Mouse (Mus musculus) T-cell, adult 2 months (primary cell): ENCODE data around the gene Lif.

Experiments used
- DNase-seq: peaks from one replicate; pipeline ENCODE4 v3.0.0; 2022; ENCODE audit warnings: low spot score

Gene Lif

DNA sequence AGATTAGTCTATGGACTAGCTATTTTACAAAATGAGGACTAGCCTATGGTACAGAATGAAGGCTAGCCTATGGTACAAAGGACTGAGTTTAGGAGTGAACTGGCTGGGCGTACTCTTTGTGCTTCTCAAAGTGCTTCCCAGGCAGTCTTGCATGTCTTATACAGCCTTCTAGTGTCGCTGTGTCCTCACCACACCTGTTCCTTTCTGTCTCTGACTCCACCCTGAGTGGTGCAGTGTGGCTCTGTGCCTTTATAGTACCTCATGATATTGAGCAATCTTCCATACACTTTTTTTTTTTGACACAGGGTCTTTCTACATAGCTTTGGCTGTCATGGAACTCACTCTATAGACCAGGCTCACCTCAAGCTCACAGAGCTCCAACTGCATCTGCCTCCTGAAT, 25.9 kb upstream of the Lif start:
- no peak for DNase-seq

GRCm38 (mm10) chr11:4232644-4233043, 24.7 kb upstream of the Lif start:
- DNase-seq: no peak

DNA sequence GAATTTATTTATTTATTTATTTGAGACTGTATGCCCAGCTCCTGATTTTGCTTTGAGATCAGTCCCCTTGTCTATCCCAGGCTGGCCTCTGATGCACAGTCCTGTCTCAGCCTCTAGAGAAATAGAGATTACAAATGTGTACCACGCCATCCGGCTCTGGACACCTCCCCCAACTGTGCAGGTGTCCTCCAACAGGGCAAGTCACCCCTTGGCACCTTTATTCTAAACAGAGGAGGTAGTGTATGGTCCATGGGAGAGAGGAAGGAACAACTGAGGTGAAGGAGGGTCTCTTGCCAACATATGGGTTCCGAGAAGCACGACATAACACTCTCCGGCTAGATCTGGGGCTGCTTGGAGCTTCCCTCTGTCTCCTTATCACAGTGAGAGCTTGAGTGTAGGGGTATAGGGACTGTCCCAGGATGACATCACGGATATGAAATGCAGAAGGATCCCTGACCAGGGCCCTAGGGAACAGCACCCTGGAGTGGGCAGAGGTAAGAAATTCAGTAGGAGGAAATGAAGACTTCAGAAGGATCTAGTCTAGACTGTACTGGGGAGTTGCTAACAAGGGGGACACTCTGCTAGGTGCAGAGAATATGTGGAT, 22.2 kb upstream of the Lif start:
- DNase-seq: no peak

DNA sequence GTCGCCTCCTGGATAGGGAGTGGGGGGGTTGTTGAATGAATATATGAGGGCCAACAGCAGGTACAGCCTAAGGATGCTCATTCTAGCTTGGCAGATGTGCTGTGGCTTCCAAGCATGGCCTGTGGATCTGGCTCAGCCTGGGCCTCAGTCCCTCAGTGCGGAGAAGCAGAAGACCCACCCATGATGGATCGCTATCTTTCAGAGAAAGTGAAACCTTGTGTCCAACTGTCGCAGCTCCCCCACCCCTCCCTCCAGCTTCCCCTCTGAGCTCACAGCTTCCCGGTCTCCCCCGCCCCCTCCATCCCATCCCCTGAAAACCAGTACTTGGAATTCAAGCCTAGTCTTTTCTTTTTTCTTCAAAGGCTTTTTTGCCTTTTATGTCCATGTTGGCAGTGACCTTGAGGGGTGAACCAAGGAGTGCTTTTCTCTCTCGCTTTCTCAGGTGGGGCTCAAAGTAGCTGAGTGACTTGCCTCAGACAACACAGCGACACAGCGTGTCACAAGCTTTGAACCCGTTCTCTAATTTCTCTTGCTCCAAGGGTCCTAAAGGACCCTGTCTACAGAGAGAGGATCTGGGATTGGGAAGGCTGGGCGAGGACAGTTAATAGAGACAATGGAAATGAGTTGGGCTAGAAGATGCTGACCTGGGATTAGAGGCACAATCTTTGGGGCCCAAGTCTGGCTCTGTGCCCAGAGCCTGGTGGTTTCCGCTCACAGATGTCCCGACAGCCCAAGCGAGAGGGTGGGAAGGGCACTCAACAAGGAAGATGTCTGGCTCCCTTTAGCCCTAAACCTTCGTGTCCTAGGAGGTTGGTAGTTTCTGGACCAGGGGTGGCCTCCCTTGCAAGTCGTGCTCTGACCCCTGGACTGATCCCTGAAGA, 21.5 kb upstream of the Lif start, which contains the start of gene Osm:
Gene Osm, plus strand, starts transcription at position 756 of the 881 bp plus-strand sequence.
- peak; percentile 64 for DNase-seq

- DNase-seq: no peak
These were observed 20.8 kb upstream of the Lif start for GRCm38 (mm10) chr11:4236546-4237067.

- peak; percentile 69 for DNase-seq
These were observed 19.9 kb upstream of the Lif start for GRCm38 (mm10) chr11:4237389-4237912.

- no peak for DNase-seq
These were observed 19.2 kb upstream of the Lif start for GRCm38 (mm10) chr11:4238167-4238566.

DNA sequence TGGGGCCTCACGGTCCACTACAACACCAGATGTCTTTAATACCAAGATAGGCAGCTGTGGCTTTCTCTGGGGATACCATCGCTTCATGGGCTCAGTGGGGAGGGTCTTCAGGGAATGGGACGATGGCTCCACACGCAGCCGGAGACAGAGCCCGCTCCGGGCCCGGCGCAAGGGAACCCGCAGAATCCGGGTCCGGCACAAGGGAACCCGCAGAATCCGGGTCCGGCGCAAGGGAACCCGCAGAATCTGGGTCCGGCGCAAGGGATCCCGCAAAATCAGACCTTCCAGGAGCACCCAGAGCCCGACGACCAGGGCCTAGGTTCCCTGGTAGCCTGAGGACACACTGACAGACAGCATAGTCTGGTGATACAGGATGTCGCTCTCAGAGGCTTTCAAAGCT, 17.7 kb upstream of the Lif start:
- no peak for DNase-seq

GRCm38 (mm10) chr11:4240151-4240550, 17.2 kb upstream of the Lif start:
- DNase-seq: no peak

GRCm38 (mm10) chr11:4241180-4241579, 16.2 kb upstream of the Lif start:
- DNase-seq: no peak

GRCm38 (mm10) chr11:4246126-4246525, 11.2 kb upstream of the Lif start:
- no peak for DNase-seq

- peak; percentile 31 for DNase-seq
These were observed 10.7 kb upstream of the Lif start for GRCm38 (mm10) chr11:4246623-4247022.

GRCm38 (mm10) chr11:4247201-4247959, 10.0 kb upstream of the Lif start:
- no peak for DNase-seq

- DNase-seq: no peak
These were observed 8.2 kb upstream of the Lif start for GRCm38 (mm10) chr11:4249151-4249550.

- DNase-seq: no peak
These were observed 7.1 kb upstream of the Lif start for GRCm38 (mm10) chr11:4250290-4250689.

DNA sequence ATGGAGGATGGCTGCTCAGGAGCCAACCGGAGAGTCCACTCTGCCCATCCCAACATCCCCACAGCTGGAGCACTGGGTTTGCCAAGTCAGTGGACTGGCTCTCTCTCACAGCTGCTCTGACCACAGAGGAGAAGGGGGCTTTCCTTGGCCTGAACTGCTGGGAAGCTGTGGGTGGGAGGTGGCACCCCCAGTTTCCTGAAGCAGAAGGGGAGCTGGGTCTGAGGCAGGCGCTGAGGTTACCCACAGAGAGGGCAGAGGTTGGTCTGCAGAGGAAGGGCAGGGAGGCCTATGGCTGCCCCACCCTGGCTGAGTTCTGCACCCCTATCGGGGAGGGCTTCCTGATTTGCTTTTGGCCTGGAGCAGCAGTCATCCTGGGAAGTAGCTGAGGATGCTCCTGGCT, 6.0 kb upstream of the Lif start:
- DNase-seq: no peak

DNA sequence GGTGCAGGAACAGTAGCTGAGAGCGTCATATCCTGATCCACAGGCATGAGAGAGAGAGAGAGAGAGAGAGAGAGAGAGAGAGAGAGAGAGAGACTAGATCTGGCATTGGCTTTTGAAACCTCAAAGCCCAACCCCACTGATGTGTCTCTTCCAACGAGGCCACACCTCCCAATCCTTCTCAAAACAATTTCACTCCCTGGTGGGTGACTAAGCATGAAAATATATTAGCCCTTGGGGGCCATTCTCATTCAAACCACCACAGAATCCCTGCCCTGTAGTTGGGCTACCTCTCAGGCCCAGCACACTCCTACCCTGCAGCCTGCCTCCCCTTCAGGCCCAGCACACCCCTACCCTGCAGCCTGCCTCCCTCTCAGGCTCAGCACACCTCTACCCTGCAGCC, 4.5 kb upstream of the Lif start:
- DNase-seq: no peak

GRCm38 (mm10) chr11:4257756-4258155, 399 bp downstream of the Lif start:
- no peak for DNase-seq

GRCm38 (mm10) chr11:4258657-4259082, 1.3 kb downstream of the Lif start:
- peak; percentile 85 for DNase-seq

- no peak for DNase-seq
These were observed 3.3 kb downstream of the Lif start for GRCm38 (mm10) chr11:4260463-4261187.

- peak; percentile 71 for DNase-seq
These were observed 3.8 kb downstream of the Lif start for GRCm38 (mm10) chr11:4261188-4261494.

DNA sequence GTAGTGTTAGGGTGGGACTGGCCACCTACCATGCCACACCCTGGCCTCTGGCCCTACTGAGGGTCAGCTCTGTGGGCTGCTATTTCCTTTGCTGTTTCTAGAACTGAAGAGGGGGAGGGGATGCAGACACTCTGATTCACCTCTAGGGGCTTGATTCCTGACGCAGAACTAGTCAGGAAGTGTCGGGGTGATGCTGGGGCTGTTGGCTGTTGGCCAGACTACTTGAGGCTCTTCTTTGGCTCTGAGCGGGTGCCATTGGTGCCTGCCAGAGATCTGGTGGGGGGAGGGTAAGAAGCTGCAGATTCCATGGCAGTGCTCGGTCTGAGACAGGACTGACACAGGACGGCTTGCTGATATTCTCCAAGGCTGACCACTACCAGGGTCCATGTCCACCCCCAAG, 4.6 kb downstream of the Lif start:
- peak; percentile 64 for DNase-seq
